Mouse (Mus musculus) embryo, embryonic 9.5 days (tissue): Measurements from ENCODE around the gene Ifit1bl2.
"Not testable (repeated sequence)": the region's sequence is repeated elsewhere in the genome, so short reads cannot be mapped to it uniquely, and the experiment has no call there.

Experiments
- DNase-seq: peaks from one replicate; pipeline ENCODE4 v3.0.0-alpha.2; 2017; ENCODE audit errors: extremely low spot score

Gene Ifit1bl2

DNA sequence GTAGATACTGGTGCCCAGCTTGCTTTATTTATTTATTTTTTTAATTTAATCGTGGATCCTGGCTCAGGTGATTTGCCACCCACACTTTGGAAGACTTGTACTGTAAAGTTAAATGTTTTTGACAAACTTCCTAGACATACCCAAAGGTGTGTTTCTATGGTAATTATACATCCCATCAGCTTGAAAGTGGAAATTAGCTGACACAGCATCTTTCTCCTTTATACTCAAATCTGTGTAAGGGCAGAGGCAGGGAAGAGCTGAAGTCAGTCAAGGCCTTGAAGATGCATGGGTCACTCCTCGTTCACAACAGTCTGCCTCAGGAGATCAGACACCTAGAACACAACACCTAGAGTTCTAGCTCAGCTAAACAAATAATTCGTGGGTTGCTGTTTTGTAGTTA lies 30.4 kb downstream of the Ifit1bl2 start:
- not testable (repeated sequence) for DNase-seq

DNA sequence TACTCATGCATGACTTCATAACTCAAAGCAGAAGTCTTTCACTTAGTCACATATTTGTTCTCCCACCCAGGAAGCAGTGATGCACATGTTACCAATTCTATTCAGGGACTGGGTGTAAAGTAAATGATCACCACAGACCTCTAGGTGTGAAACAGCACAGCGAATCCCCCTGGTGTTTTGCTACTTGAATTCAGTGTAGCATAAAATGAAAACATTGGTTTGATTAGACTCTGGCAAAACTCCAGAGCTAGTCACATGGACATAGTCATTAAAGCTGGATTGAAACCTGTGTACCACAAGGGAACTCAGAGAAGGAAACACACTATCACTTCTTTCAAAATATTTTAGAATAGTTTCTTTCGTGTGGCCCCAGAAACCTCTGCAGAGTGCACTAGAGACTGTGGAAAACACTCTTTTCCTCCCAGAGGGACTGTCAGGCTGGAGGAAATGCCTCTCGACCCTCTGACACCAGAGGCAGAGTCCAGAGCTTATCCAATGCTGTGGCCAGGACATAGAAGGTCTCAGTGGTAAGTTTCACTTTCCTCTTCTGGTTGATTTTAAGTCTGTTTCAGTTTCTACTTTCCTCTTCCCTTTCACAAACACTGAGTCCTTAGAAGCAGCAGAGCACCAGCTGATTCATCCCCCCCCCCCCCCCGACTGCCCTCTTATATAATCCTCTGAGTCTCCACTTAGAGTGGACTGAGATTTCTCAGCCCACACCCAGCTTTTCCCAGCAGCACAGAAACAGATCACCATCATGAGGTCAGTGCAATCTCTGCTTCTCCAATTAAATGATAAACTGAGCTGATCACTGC lies 33.1 kb downstream of the Ifit1bl2 start, which contains the start of gene Ifit3b:
Gene Ifit3b, plus strand, starts transcription at position 734 of the 815 bp plus-strand sequence.
- DNase-seq: not testable (repeated sequence)

DNA sequence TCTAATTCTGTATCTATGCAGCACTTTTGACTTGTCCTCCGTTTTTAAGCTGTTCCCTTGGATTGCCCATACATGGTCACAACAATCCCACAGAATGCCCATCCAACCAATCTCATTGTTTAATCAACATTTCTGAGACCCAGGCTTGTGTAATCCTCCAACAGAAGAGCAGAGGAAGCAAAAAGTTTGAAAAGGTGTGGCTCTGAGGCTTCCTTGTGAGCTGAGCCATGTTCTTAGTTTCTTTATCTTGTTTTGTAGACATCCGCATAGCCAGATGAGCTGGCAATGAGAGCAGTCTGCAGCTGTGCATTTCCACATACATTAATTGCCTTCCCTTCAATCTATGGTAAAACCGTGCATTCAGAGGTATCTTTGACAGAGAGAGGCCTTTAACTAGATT lies 35.1 kb downstream of the Ifit1bl2 start:
- no peak for DNase-seq

DNA sequence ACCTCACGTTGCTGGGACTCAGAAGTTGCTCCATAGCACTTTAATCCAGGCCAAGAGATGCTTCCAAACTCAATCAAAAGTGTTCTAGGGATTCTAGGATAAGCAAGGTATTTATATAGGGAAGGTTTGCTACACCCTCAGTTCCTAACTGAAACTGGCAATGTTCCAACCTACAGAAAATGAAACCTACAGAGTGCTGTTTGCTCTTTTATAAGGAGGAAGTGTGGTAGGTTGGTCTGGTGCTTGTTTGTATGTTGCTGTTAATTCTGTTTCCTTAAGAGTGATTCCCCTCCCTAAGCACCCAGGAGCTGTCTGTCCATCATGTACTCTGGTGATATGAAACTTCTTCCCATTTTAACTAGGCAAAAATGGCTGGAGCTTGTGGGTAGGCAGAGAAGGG lies 38.7 kb downstream of the Ifit1bl2 start, which contains the start of gene Ifit1bl1:
Gene Ifit1bl1, minus strand, starts transcription at position 69 of the 400 bp plus-strand sequence.
- DNase-seq: not testable (repeated sequence)

DNA sequence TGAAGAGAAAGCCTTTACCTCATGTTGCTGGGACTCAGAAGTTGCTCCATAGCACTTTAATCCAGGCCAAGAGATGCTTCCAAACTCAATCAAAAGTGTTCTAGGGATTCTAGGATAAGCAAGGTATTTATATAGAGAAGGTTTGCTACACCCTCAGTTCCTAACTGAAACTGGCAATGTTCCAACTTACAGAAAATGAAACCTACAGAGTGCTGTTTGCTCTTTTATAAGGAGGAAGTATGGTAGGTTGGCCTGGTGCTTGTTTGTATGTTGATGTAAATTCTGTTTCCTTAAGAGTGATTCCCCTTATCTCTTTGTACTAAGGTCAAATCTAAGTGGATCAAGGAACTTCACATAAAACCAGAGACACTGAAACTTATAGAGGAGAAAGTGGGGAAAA lies 41.3 kb downstream of the Ifit1bl2 start:
- DNase-seq: not testable (repeated sequence)

DNA sequence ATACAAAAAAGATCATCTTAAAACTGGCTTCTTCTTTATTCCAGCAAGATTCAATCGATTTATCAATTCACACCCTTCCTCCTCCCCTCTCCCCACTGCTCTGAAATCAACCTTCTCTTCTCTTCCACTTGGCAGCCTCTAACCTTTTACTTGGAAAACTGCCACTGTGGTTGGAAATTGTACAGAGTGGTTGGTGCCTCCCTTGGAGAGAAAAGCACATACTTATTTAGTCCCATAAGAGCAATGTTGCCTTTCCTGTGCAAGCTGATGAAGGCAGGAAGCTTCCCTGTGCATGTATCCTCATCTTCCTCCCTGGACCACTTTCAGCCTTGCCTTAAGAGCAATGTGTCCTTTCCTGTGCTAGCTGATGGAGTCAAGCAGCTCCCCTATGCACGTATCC lies 42.2 kb downstream of the Ifit1bl2 start:
- no peak for DNase-seq

DNA sequence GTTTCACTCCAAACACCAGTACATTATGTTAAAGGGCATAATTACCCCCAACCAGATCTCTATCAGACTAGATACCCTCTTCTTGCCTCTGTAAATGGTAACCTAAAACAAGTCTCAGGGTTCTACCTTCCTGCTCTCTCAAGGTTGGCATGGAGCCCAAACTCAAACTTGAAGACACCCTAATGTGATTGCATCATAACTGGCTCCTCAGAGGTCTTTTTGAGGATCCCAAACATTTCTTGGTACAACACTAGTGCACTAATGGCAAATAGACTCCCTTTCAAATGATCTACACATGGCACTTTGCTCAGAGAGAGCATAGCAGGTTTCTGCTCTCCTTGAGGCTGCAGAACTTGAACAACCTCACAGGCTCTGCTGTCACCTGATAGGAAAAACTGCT lies 43.7 kb downstream of the Ifit1bl2 start:
- DNase-seq: no peak

DNA sequence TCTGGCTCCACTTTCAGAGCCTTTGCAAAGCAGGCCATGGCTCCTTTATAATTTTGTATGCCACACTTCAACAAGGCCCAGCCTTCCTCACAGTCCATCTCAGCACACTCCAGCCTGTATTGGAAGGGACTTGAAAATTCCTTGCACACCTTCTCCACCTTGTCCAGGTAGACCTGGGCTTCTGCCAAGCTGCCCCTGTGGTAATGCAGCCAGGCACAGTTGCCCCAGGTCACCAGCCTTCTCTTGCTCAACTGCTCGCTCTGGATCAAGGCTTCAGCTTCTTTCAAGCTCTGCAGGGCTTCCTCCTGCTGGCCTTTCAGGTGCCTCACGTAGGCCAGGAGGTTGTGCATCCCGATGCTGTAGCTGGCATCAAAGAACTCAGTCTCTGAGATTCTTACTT lies 46.0 kb downstream of the Ifit1bl2 start:
- DNase-seq: not testable (repeated sequence)

DNA sequence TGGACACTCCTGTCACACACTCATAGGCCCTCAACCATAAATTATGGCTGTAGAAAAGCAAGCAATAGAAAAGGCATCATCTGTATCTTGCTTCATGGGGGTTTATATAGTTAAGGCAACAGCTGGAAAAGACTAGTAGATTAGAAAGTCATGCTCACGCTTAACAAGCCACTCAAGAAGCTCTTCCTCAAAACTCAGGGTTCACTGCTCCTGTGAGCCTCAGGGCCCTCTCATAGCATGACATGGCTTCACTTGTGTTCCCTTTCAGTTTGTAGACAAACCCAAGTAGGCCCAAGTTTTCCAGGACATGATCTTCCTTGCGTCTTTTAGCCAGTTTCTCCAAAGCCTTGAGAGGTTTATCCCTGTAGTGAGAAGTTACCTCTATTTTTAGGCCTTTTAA lies 47.1 kb downstream of the Ifit1bl2 start:
- no peak for DNase-seq

DNA sequence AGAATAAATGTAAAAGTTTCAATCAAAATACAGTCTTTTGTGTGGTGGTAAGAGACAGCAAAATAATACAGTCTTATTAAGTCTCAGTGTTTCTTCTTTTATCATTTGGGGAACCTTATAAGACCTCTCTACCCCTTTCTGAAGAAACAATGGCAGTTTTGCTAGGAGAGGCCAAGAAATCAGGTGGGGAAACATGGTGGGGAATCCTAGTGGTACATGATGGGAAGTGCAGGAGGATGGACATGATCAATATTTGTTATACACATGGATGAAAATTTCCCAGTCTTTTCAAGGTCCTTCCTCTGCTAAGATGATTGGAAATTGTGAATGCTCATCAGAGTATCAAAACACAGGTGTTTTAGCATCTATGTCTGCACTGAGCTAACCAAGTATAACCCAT lies 51.6 kb downstream of the Ifit1bl2 start:
- no peak for DNase-seq

DNA sequence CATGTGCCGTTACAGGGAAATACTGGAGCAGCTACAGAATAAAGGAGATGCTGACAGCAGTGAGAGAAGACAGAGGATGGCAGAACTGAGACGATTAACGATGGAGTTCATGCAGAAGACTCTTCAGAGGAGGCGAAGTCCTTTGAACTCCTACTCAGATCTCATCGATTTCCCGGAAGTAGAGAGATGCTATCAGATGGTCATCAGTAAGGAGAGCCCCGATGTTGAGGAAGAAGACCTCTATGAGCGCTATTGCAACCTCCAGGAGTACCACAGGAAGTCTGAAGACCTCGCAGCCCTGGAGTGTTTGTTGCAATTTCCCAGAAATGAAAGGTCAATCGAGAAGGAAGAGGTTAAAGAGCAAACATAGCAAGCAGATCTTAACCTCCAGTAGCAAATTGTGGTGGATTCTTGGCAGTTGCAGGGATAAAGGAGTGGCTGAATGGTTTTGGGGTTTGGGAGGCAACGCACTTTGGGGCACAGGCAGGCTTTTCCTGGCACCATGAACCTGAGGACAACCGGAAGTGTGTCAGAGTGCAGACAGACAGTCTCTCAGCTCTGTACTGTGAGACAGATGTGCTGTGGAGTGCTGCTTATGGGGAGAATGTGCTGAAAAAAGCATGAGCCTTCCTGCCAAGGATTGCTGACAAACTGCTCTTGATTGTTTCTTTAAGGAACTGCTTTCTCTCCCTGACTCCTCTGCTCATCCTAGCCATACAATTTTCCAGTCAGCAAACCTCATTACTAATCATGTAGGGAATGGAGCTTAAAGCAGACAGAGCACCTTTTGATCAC lies 52.4 kb downstream of the Ifit1bl2 start:
- not testable (repeated sequence) for DNase-seq

DNA sequence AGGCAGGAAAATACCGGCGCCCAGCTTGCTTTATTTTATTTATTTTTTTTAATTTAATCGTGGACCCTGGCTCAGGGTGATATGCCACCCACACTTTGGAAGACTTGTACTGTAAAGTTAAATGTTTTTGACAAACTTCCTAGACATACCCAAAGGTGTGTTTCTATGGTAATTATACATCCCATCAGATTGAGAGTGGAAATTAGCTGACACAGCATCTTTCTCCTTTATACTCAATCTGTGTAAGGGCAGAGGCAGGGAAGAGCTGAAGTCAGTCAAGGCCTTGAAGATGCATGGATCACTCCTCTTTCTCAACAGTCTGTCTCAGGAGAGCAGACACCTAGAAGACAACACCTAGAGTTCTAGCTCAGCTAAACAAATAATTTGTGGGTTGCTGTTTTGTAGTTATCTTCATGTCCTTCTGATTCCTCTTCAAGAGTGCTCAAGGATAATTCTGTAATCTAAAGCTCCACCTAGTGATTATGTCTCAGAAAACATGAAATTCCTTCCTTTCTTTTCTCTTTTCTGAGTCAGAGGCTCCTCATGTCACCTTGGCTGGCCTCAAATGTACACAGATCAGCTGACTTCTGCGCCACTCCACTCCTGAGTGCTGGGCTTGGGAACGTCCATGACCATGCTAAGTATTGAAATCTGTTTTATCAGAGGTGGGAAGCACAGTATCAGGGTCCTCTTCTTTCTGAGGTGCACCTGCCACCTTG lies 54.6 kb downstream of the Ifit1bl2 start:
- DNase-seq: not testable (repeated sequence)

DNA sequence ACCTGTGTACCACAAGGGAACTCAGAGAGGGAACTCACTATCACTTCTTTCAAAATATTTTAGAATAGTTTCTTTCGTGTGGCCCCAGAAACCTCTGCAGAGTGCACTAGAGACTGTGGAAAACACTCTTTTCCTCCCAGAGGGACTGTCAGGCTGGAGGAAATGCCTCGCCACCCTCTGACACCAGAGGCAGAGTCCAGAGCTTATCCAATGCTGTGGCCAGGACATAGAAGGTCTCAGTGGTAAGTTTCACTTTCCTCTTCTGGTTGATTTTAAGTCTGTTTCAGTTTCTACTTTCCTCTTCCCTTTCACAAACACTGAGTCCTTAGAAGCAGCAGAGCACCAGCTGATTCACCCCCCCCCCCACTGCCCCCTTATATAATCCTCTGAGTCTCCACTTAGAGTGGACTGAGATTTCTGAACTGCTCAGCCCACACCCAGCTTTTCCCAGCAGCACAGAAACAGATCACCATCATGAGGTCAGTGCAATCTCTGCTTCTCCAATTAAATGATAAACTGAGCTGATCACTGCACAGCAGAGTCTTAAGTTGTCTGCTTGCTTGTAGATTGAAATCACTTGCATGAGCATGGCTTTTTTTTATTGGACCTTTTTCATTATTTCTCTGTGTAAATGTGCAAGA lies 57.3 kb downstream of the Ifit1bl2 start, which contains the start of gene Ifit3:
Gene Ifit3, plus strand, starts transcription at position 406 of the 641 bp plus-strand sequence.
- not testable (repeated sequence) for DNase-seq

DNA sequence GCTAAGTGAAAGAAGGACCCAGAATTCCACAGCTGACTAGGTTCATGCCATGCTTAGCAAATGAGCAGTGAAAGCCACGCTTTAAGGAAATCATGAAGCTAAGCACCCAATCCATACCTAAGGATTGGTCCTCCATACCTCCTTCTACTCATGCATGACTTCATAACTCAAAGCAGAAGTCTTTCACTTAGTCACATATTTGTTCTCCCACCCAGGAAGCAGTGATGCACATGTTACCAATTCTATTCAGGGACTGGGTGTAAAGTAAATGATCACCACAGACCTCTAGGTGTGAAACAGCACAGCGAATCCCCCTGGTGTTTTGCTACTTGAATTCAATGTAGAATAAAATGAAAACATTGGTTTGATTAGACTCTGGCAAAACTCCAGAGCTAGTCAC lies 57.8 kb downstream of the Ifit1bl2 start:
- not testable (repeated sequence) for DNase-seq

DNA sequence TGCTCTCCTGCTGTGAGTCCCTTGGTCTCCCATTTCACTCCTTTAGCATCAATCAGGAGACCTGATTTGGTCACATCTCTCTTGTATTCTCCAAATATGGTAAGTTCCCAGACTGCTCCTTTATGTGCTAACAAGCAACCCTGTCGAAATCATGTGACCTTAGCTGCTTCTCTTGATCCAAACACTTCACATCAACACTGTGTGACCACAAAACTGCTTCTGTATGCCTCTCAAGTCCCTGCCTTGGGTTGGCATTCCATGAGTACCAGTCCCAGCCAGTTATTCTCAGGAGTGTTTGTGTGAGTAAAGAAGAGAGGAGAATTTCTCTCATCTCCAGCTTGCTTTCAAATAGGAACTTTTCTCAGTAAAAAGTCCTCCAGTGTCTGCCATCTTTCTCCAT lies 63.4 kb downstream of the Ifit1bl2 start:
- no peak for DNase-seq

DNA sequence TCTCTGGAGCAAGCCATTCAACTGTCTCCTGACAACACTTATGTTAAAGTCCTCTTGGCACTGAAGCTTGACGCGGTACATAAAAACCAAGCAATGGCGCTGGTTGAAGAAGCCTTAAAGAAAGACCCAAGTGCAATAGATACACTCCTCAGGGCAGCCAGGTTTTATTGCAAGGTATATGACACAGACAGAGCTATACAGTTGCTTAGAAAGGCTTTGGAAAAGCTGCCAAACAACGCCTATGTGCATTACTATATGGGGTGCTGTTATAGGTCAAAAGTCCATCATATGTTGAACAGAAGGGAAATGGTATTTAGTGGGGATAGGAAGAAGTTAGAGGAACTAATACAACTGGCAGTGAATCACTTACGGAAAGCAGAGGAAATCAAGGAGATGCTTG lies 66.9 kb downstream of the Ifit1bl2 start:
- no peak for DNase-seq

DNA sequence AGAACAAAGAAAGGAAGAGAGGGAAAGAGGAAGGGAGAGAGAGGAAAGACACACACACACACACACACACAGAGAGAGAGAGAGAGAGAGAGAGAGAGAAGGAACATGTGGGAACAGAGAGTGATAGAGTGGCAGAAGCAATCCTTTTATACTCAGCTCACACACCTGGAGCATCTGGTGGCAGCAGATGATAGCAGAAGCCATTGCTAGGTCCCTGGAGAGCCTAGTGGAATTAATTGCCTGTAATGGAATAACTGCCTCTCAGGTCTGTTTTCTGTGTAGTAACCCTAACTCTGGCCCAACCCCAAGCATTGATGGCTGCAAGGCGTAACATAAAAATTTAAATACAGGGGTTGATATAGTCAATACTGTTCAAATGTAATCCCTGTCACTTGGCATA lies 69.5 kb downstream of the Ifit1bl2 start:
- no peak for DNase-seq

DNA sequence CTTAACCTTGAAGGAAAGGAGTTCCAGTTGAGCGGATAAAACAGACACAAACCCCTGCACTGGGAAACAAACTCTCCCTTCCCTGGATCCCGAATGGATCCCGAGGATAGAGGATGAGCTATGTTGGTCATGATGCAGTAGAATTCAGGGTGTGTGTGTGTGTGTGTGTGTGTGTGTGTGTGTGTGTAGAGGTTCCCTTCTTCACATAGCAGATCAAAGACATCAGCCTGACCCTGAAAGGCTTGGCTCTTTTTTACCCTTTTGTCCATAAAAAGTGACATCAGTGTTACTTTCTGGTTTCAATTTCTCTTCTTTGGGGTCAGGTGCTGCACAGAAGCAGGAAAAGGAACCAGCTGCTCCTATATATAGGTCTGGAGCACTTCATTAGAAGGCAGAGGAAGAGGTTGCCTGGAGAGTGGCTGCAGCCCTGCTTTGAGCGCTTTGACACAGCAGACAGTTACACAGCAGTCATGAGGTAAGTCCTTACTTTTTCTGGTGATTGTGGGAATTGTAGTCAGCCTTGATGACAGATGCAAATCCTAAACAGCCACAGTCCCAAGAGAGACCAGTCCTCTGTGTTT lies 70.6 kb downstream of the Ifit1bl2 start:
- DNase-seq: no peak

DNA sequence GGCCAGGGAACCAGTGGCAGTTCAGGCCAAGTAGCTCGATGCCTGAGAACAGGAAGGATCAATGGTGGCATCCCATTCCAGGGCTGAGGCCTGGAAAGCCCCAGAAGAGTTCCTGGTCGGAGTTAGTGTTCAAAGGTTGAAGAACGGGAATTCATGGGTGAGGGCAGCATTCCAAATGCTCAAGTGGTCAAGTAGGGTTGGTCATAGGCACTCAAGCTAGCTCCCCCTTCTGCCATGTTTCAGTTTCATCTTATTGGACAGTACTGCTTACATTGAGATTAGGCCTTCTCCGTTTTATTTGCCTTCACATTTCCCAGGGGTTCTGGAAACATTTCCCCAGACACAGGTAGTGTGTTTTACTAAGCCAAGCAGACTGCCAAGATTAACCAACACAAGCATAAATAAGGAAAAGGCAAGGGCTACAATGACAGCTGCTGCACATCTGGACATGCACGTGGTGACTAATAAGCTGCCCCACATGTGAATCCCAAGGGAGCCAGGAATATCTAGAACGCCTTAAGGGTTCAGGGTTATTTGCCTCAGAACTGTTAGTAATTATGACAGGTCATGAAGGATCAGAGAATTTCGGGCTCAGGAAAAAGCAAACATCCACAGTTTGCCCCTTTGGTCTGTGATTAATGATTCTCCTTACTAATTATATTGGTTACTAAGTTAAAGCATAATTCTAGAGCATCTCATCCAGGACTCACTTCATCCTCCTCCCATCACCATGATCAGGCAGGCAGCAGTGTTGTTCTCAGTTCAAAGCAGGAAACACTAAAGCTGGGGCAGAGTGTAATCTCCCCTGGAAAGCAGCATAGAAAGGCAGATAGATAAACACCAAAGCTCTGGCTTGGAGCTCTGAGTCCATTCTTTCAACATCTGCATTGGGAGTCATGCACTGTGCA lies 71.3 kb downstream of the Ifit1bl2 start:
- no peak for DNase-seq
